Mouse (Mus musculus) midbrain, postnatal 0 days (tissue): Measurements from ENCODE around the gene Prex1. TPM values are rescaled to one million over a fixed set of nuclear protein-coding genes. Genes with fewer than 3 reads are reported as not detected.

ENCODE experiments used
- ATAC-seq: fragments of 200-750 bp; cut with Nextera tagmentation; 2 replicates; pipeline ENCODE4 v1.8.0; 2017; ENCODE audit warnings: moderate number of reproducible peaks, mild to moderate bottlenecking, moderate TSS enrichment, moderate library complexity; ENCODE audit not compliant: low FRiP score
- DNase-seq: peaks from one replicate; pipeline ENCODE4 v3.0.0-alpha.2; 2015; ENCODE audit warnings: low spot score
- H3K27ac ChIP-seq: fragments of 300-500 bp; sonication (generic); 2 replicates; pipeline ENCODE4 v1.5.1; 2014; ENCODE audit warnings: low read depth, mild to moderate bottlenecking, low read length, mixed read lengths
- H3K27me3 ChIP-seq: fragments of 300-500 bp; sonication (generic); 2 replicates; pipeline ENCODE4 v1.6.1; 2014; ENCODE audit warnings: low read length, control low read depth, mixed read lengths; ENCODE audit not compliant: insufficient read depth
- H3K36me3 ChIP-seq: fragments of 300-500 bp; sonication (generic); 2 replicates; pipeline ENCODE4 v1.6.1; 2014; ENCODE audit warnings: low read length, control low read depth, mixed read lengths; ENCODE audit not compliant: insufficient read depth
- H3K4me1 ChIP-seq: fragments of 300-500 bp; sonication (generic); 2 replicates; pipeline ENCODE4 v1.6.1; 2014; ENCODE audit warnings: mild to moderate bottlenecking, control low read depth, antibody characterized with exemption, low read length, mixed read lengths; ENCODE audit not compliant: insufficient read depth
- H3K4me2 ChIP-seq: fragments of 300-500 bp; sonication (generic); 2 replicates; pipeline ENCODE4 v1.6.1; 2014; ENCODE audit warnings: low read depth, mild to moderate bottlenecking, low read length, mixed read lengths; ENCODE audit not compliant: poor library complexity, severe bottlenecking
- H3K4me3 ChIP-seq: fragments of 300-500 bp; sonication (generic); 2 replicates; pipeline ENCODE4 v1.5.1; 2014; ENCODE audit warnings: low read depth, mild to moderate bottlenecking, low read length, moderate library complexity
- H3K9ac ChIP-seq: fragments of 300-500 bp; sonication (generic); replicated peaks from 2 replicates; pipeline ENCODE4 v1.6.1; 2014; ENCODE audit warnings: mild to moderate bottlenecking, low read length, moderate library complexity, mixed read lengths; ENCODE audit not compliant: poor library complexity, severe bottlenecking
- H3K9me3 ChIP-seq: fragments of 300-500 bp; sonication (generic); 2 replicates; pipeline ENCODE4 v1.6.1; 2016; ENCODE audit warnings: low read length, control low read depth
- CTCF ChIP-seq: IDR thresholded peaks from 2 replicates; pipeline ENCODE4 v1.5.1; 2016; ENCODE audit warnings: antibody characterized with exemption, mild to moderate bottlenecking
- WGBS: fragments of 180-500 bp; shearing (Covaris S2); extraction: QIAGEN DNeasy Blood & Tissue Kit; methylation state at CpG from one replicate; pipeline ENCODE4 v1.1.7; 2014; 5-methylcytosine and 5-hydroxymethylcytosine counted together
- polyA plus RNA-seq: library from polyadenylated mRNA; unstranded; fragments of >200 nt; fragmentation: Nextera tagmentation; extraction: Ambion mirVana; gene quantifications from 2 replicates; pipeline ENCODE4 v1.2.1, GENCODE M21; 2015
- total RNA-seq: library from RNA; depleted of rRNA; stranded (reverse); fragments of >200 nt; gene quantifications from 2 replicates; pipeline ENCODE4 v1.2.3, GENCODE M21; 2014

Prex1 gene
- total and polyA plus RNA-seq, 2 experiments from 2014 or later: 17.4 to 53.8 TPM

DNA sequence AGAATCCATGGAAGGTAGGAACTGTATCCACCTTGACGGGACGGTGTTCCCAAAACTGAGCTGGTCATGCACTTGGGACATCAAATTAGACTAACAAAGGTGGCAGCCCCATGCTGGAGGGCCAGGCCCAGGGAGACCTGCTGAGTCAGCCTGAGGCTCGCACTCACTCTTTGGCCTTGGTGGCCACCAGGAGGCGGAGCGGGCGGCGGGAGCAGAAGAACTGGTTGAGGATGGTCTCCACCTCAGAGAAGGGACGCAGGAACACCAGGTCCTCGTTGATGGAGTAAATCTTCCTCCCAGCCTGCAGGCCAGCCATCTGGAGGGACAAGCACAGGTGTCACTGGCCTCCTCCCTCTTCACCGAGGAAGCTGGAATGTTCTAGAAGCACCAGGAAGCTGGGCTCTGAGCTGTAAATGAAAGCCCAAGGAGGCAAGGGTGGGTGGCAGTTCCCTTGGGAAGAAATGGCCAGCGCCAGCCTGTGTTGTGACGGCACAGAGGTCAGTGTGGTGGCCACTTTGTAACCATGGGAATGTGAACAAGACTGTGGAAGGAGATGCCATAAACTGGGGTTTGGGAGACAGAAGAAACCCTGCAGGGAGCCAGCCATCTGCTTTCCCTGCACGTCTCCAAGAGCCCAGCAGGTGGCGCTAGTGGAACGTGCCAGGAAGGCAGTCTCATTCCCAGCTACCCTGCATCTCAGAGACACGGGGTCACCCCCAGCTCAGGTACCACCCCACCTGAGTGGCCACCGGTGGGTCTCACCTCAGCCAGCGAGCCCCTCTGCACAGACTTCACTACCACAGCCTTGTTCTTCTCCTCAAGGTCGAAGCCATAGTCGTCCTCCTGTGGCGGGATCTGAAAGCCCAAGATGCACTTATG, 121.4 kb downstream of the Prex1 start:
- Histone ChIP-seq H3K4me3 (no peak overlapping the region), H3K27ac (no peak overlapping the region), H3K27me3 (no peaks in the 10 kb centered on the region), H3K9ac (no peak overlapping the region), H3K4me2 (no peak overlapping the region), H3K4me1 (no peaks in the 10 kb centered on the region), H3K36me3 (peaks cover 15% of the 10 kb centered on the region), H3K9me3 (no peaks in the 10 kb centered on the region)
- TF ChIP-seq CTCF: peak; percentile 99
- DNase-seq (peak; percentile 77), ATAC-seq (no peak)
- WGBS: 41% methylated on average over 21 of the region's 21 CpGs

DNA sequence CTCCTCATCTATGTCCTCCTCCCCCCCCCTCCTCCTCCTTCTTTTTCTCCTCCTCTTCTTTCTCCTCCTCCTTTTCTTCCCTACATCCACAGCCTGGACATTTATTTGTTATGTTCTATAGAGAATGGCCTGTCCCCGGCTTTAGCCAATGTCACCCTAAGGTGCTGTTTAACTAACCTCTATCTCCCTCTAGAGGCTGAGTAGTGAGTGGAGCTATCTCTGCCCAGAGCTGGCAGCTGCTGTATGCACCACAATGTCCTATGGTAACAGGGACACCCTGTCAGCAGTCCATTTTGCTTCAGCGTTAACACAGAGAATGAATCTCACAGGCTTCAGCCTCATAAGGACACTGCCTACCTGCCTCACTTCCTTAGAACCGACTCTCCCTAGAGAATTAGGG, 129.1 kb downstream of the Prex1 start:
- ATAC-seq (no peak), DNase-seq (no peak)
- no peak overlapping the region for H3K9ac ChIP-seq
- TF ChIP-seq CTCF: peak; percentile 44
- H3K4me1 ChIP-seq: no peaks in the 10 kb centered on the region
- no peak overlapping the region for H3K4me3 ChIP-seq
- H3K36me3 ChIP-seq: peaks cover 18% of the 10 kb centered on the region
- WGBS: 94% methylated on average over 3 of the region's 3 CpGs
- no peak overlapping the region for H3K27ac ChIP-seq
- no peak overlapping the region for H3K4me2 ChIP-seq
- H3K27me3 ChIP-seq: no peaks in the 10 kb centered on the region
- H3K9me3 ChIP-seq: no peaks in the 10 kb centered on the region

- H3K27me3 ChIP-seq: no peaks in the 10 kb centered on the region
- peaks cover 18% of the 10 kb centered on the region for H3K36me3 ChIP-seq
- no peaks in the 10 kb centered on the region for H3K9me3 ChIP-seq
- no peak overlapping the region for H3K27ac ChIP-seq
- no peak for ATAC-seq
- H3K4me3 ChIP-seq: no peak overlapping the region
- peak; percentile 50; the same call in 1 of the 2 replicates for TF ChIP-seq CTCF
- no peak overlapping the region for H3K4me2 ChIP-seq
- H3K9ac ChIP-seq: no peak overlapping the region
- DNase-seq: no peak
- H3K4me1 ChIP-seq: no peaks in the 10 kb centered on the region
- WGBS: 92% methylated on average over 5 of the region's 5 CpGs
These were observed 130.3 kb downstream of the Prex1 start for GRCm38 (mm10) chr2:166583292-166583691.

GRCm38 (mm10) chr2:166581881-166582583, 131.6 kb downstream of the Prex1 start:
- Histone ChIP-seq H3K4me1 (no peaks in the 10 kb centered on the region), H3K9ac (no peak overlapping the region), H3K36me3 (peaks cover 11% of the 10 kb centered on the region), H3K9me3 (no peaks in the 10 kb centered on the region), H3K27ac (no peak overlapping the region), H3K4me2 (no peak overlapping the region), H3K27me3 (no peaks in the 10 kb centered on the region), H3K4me3 (no peak overlapping the region)
- ATAC-seq (no peak), DNase-seq (no peak)
- WGBS: 95% methylated on average over 21 of the region's 21 CpGs
- no peak for TF ChIP-seq CTCF

DNA sequence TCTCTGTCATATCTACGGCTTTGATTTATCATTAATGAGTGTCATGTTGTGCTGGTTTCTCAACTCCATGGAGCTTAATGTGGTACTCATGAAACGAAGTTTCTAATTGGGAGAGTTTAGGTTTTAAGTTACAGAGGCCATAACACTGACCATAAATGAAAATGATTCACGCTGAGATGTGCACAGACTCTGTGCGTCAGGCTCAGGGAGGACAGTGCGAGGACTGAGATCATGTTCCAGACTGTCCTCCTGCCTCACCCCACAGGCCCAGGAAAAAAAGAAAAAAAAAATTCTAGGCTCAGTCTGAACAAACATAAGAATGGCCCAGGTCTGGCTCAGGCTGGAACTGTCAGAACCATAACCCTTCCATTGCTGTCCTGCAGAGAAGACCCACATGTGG, 133.8 kb downstream of the Prex1 start:
- ATAC-seq: no peak
- no peak overlapping the region for H3K27ac ChIP-seq

GRCm38 (mm10) chr2:166579361-166579760, 134.3 kb downstream of the Prex1 start:
- no peak for ATAC-seq

More for the DNA sequence above, 133.8 kb downstream of the Prex1 start:
- H3K4me1 ChIP-seq: no peaks in the 10 kb centered on the region
- 97% methylated on average over 5 of the region's 5 CpGs for WGBS
- no peak overlapping the region for H3K4me2 ChIP-seq
- no peaks in the 10 kb centered on the region for H3K27me3 ChIP-seq
- no peak for TF ChIP-seq CTCF
- no peak overlapping the region for H3K9ac ChIP-seq
- no peak overlapping the region for H3K4me3 ChIP-seq
- DNase-seq: no peak
- H3K9me3 ChIP-seq: no peaks in the 10 kb centered on the region
- H3K36me3 ChIP-seq: peaks cover 7% of the 10 kb centered on the region

More at GRCm38 (mm10) chr2:166579361-166579760, 134.3 kb downstream of the Prex1 start:
- DNase-seq: no peak
- Histone ChIP-seq H3K36me3 (peaks cover 7% of the 10 kb centered on the region), H3K9ac (no peak overlapping the region), H3K4me2 (no peak overlapping the region), H3K27ac (no peak overlapping the region), H3K9me3 (no peaks in the 10 kb centered on the region), H3K4me1 (no peaks in the 10 kb centered on the region), H3K27me3 (no peaks in the 10 kb centered on the region), H3K4me3 (no peak overlapping the region)
- no peak for TF ChIP-seq CTCF
- WGBS: 88% methylated on average over 10 of the region's 10 CpGs
